Comparison of ENCODE assay signal across 8 mouse cellular contexts in the genomic region with DNA sequence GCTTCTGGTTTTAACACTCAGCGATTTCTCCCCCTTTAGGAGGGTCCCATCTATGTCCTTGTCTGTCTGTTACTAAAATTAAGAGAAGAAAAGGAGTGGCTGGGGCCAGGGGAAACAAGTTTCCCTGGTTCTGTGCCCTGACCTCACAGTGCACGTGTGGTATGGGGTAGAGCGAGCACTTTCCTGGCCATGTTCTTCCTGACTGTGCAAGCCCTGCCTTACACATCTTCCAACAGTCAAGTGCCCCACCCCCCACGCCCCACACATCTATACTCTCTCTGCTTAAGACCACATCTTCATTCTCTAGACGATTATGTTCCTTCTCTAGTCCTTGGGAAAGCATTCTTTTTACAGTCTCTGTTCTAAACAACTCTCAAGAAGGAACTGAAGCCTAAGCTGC.
A peak's percentile ranks its signal among the peaks of the same experiment; 100 is the strongest.
DNase-seq lines count a peak whose midpoint lies in the region; ATAC-seq and TF ChIP-seq lines count a peak whose summit lies in the region.

No protein-coding gene starts in this region.

- TF ChIP-seq CTCF in cerebellum, adult 2 months (IDR thresholded peaks at IDR 0.05; ENCODE audit: borderline replicate concordance, insufficient read depth, low read depth, low read length), result no peak

- H3K27me3 ChIP-seq in cerebellum, adult 2 months (ENCODE audit: control insufficient read depth, insufficient read depth, low read length), result no peaks in the 10 kb centered on the region
- no peaks in the 10 kb centered on the region for H3K27me3 ChIP-seq in lung, embryonic 16.5 days (ENCODE audit: control insufficient read depth, insufficient read depth, low read depth, low read length)
- peaks cover 32% of the 10 kb centered on the region for H3K27me3 ChIP-seq in limb, embryonic 12.5 days
- peaks cover 17% of the 10 kb centered on the region for H3K27me3 ChIP-seq in stomach, embryonic 16.5 days (ENCODE audit: control insufficient read depth, insufficient read depth, low read length)

- H3K27ac ChIP-seq in cerebellum, adult 2 months (ENCODE audit: insufficient read depth, low read length), result peak overlapping the region; percentile 32
- peak overlapping the region; percentile 90 for H3K27ac ChIP-seq in lung, embryonic 16.5 days (ENCODE audit: low read length)
- H3K27ac ChIP-seq in limb, embryonic 12.5 days, result peak overlapping the region; percentile 64; the same call in 1 of the 2 replicates
- H3K27ac ChIP-seq in stomach, embryonic 16.5 days (ENCODE audit: low read length), result peak overlapping the region; percentile 75

- H3K4me3 ChIP-seq in cerebellum, adult 2 months (replicated peaks; ENCODE audit: insufficient read depth, low read depth, low read length), result no peak overlapping the region
- no peak overlapping the region for H3K4me3 ChIP-seq in lung, embryonic 16.5 days (ENCODE audit: low read length)
- H3K4me3 ChIP-seq in limb, embryonic 12.5 days (replicated peaks), result no peak overlapping the region
- H3K4me3 ChIP-seq in stomach, embryonic 16.5 days (replicated peaks; ENCODE audit: low read length), result no peak overlapping the region

- WGBS in cerebellum, adult 2 months, result 53% methylated on average over 5 of the region's 5 CpGs
- 31% methylated on average over 5 of the region's 5 CpGs for WGBS in lung, embryonic 16.5 days
- WGBS in limb, embryonic 12.5 days, result 54% methylated on average over 5 of the region's 5 CpGs
- 46% methylated on average over 5 of the region's 5 CpGs for WGBS in stomach, embryonic 16.5 days

- no peak for TF ChIP-seq POLR2A in cerebellum, adult 2 months (IDR thresholded peaks at IDR 0.05; ENCODE audit: borderline replicate concordance, insufficient read depth, low read length)

- H3K9me3 ChIP-seq in lung, embryonic 16.5 days (ENCODE audit: control insufficient read depth, low read length), result no peaks in the 10 kb centered on the region
- no peaks in the 10 kb centered on the region for H3K9me3 ChIP-seq in limb, embryonic 12.5 days
- H3K9me3 ChIP-seq in stomach, embryonic 16.5 days (replicated peaks; ENCODE audit: control insufficient read depth, low read length), result no peaks in the 10 kb centered on the region

- H3K4me2 ChIP-seq in lung, embryonic 16.5 days (ENCODE audit: low read depth, low read length), result peak overlapping the region; percentile 20; the same call in 1 of the 2 replicates
- peak overlapping the region; percentile 26; the same call in 1 of the 2 replicates for H3K4me2 ChIP-seq in limb, embryonic 12.5 days
- H3K4me2 ChIP-seq in stomach, embryonic 16.5 days (ENCODE audit: low read depth, low read length), result peak overlapping the region; percentile 31; the same call in 1 of the 2 replicates

- H3K9ac ChIP-seq in lung, embryonic 16.5 days (ENCODE audit: low read length), result peak overlapping the region; percentile 57
- no peak overlapping the region for H3K9ac ChIP-seq in limb, embryonic 12.5 days (replicated peaks)
- peak overlapping the region; percentile 48 for H3K9ac ChIP-seq in stomach, embryonic 16.5 days (ENCODE audit: low read length)

- H3K36me3 ChIP-seq in lung, embryonic 16.5 days (ENCODE audit: control insufficient read depth, insufficient read depth, low read length), result no peaks in the 10 kb centered on the region
- no peaks in the 10 kb centered on the region for H3K36me3 ChIP-seq in limb, embryonic 12.5 days
- no peaks in the 10 kb centered on the region for H3K36me3 ChIP-seq in stomach, embryonic 16.5 days (ENCODE audit: control insufficient read depth, insufficient read depth, low read length)

- ATAC-seq in lung, embryonic 16.5 days (ENCODE audit: low read depth), result peak; percentile 34; the same call in 1 of the 2 replicates
- no peak for ATAC-seq in limb, embryonic 12.5 days (ENCODE audit: insufficient number of reproducible peaks, insufficient read depth, low FRiP score, low TSS enrichment, low read depth)
- ATAC-seq in stomach, embryonic 16.5 days (ENCODE audit: insufficient read depth, low FRiP score), result peak; percentile 41; the same call in 1 of the 2 replicates

- no peak for DNase-seq in cerebellum, adult 2 months
- DNase-seq in cerebellum, postnatal 4 days (ENCODE audit: low spot score in 2 of 2), result no peak
- DNase-seq in lung, adult 18-20 months, result no peak
- DNase-seq in right cerebral cortex, postnatal 25 days, result no peak
- DNase-seq in spleen, postnatal 14 days (ENCODE audit: low spot score in 2 of 2), result no peak

- H3K4me1 ChIP-seq in cerebellum, adult 2 months (ENCODE audit: control insufficient read depth, insufficient read depth, low read length), result peaks cover 20% of the 10 kb centered on the region
- peaks cover 29% of the 10 kb centered on the region for H3K4me1 ChIP-seq in lung, embryonic 16.5 days (replicated peaks; ENCODE audit: control insufficient read depth, insufficient read depth, low read length)
- H3K4me1 ChIP-seq in limb, embryonic 12.5 days (replicated peaks), result peaks cover 36% of the 10 kb centered on the region
- H3K4me1 ChIP-seq in stomach, embryonic 16.5 days (ENCODE audit: control insufficient read depth, insufficient read depth, low read length), result peaks cover 21% of the 10 kb centered on the region

Comparison
In these comparisons a context has a peak if more than half of its experiments do, and no peak if none do; other contexts are left out.
1. H3K27ac ChIP-seq: peak in every context shown above with its lines; median percentile 90 in lung, embryonic 16.5 days; 75 in stomach, embryonic 16.5 days; 64 in limb, embryonic 12.5 days; 32 in cerebellum, adult 2 months.